Mouse (Mus musculus): ENCODE data around the gene Znrd1.

DNA sequence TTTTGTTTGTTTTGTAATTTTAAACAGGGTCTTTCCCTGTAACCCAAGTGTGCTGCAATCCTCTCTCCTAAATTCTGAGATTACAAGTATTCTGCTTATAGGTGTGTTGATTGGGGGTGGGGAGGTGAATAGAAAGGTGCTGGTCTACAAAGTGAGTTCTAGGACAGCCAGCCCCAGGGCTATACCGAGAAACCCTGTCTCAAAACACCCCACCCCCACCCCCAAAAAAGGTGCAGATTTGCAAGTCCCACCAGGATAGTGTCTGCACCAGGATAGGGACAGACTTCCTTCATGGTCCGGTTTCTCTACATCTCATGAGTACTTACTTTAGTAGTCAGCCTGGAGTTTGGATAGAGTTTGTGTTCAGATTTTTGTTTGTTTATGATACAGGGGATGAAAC is 40.1 kb upstream of the Znrd1 start:
- TF ChIP-seq CTCF (IDR thresholded peaks at IDR 0.05; ENCODE audit: insufficient read depth, low read length) (no peak), POLR2A (IDR thresholded peaks at IDR 0.05; ENCODE audit: borderline replicate concordance, extremely low read depth, low read depth, low read length) (no peak)
